Mouse (Mus musculus): Measurements from ENCODE around the gene Sde2. TPM values are rescaled to one million over a fixed set of nuclear protein-coding genes. Genes with fewer than 3 reads are reported as not detected.

The Sde2 gene
- polyA plus RNA-seq, 1 experiment, result 6.5 TPM

DNA sequence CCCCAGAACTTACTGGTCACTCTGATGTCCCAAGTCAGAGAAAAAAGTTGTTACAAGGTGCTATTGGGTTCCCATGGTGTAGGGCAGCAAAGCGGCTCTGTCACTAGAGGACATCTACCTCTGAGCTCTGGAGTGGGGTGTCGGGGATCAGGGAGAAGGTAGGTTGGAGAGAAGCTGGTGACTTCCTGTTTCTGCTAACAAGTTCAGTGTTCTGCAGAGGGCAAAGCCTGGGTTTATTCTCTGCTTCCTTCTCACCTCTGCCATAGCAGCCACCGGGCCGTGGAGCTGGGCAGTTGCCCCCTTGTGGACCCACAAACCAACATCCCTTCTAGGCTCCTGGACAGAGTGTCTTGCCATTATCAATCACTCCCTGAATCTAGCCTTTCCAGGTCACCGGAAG, 61.9 kb downstream of the Sde2 start:
- no peak for DNase-seq (ENCODE audit: low read depth, low spot score)
- 91% methylated on average over 5 of the region's 5 CpGs for WGBS

DNA sequence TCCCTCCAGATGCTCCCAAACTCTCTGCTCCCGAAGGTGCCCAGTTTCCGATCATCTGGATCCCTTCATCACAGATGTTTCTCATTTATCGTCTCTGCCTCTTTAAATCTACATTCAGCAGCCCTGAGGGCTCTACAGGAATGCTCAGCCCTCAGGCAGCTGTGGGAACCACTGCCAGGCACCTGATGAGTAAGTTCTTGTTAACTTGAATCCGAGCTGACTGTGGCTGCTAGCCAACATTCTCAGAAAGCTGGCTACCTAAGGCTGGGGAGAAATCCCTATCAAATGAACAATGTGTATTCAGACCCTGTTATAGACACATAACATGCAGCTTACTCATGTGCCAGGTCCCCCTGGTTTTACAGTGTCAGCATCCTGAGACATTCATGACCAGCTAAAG, 62.9 kb downstream of the Sde2 start:
- WGBS, result 43% methylated on average over 4 of the region's 4 CpGs

DNA sequence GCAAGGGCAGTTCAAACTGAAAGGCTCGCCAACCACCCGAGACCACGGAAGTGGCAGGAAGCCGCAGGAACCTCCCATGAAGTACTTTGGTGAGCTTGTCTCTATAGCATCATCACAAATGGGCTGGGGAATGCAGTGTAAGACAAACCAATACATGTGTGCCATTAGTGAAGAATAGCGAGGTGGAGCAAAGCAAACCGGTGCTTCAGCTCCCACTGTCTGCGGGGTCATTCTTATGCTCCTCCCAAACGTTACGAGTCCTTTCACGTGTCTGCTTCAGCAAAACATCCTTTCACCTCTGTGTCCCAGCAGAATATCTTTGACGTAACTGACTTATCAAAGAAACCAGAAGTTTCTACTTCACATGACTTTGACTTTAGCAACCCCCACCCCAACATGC, 65.5 kb downstream of the Sde2 start:
- no peak for DNase-seq (ENCODE audit: low read depth, low spot score)
- WGBS, result 89% methylated on average over 11 of the region's 11 CpGs

More for the DNA sequence above, 62.9 kb downstream of the Sde2 start:
- no peak for DNase-seq (ENCODE audit: low read depth, low spot score)

DNA sequence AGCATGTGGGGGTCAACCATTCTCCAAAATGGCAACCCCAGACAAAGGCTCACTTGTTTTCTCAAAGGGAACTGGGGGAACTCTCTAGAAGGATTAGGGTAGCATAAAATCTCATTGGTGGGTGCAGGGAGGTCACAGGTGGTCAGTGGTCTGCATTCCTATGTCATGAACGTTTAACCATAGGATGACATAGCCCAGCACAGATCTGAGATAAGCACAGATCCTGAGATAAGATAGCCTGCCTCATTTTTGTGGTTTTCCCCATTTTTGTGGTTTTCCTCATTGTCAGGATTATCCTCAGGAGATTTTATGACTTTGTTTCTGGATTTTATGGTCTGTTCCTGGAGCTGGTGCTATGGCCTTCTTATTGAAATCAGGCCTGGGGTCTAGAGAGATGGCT, 66.1 kb downstream of the Sde2 start:
- 18% methylated on average over 1 of the region's 1 CpGs for WGBS

More for the DNA sequence above, 66.1 kb downstream of the Sde2 start:
- no peak for DNase-seq (ENCODE audit: low read depth, low spot score)

Other genes with a start within 250 kb of the Sde2 start
- gene Lin9, start 210.0 kb upstream of the Sde2 start, polyA plus RNA-seq (2012; rRNA removed), result 5.8 and 6.4 TPM in 2 replicates
- not detected in 2 replicates for gene Mixl1, start 154.1 kb upstream of the Sde2 start, polyA plus RNA-seq (2012; rRNA removed)
- gene Acbd3, start 125.1 kb upstream of the Sde2 start, polyA plus RNA-seq (2012; rRNA removed), result 12.0 and 14.6 TPM in 2 replicates
- gene H3f3a, start 37.2 kb upstream of the Sde2 start, polyA plus RNA-seq (2012; rRNA removed), result 392 and 459 TPM in 2 replicates
- gene Lefty2, start 42.0 kb downstream of the Sde2 start, polyA plus RNA-seq (2012; rRNA removed), result not detected in 2 replicates
- gene Pycr2, start 53.2 kb downstream of the Sde2 start, polyA plus RNA-seq (2012; rRNA removed), result 31.1 and 35.0 TPM in 2 replicates
- gene Lefty1, start 83.9 kb downstream of the Sde2 start, polyA plus RNA-seq (2012; rRNA removed), result 4.6 and 7.0 TPM in 2 replicates
- gene Tmem63a, start 91.2 kb downstream of the Sde2 start, polyA plus RNA-seq (2012; rRNA removed), result 35.5 and 36.9 TPM in 2 replicates
- 15.5 and 16.1 TPM in 2 replicates for gene Ephx1, start 169.8 kb downstream of the Sde2 start, polyA plus RNA-seq (2012; rRNA removed)
- not detected in 2 replicates for gene 9130409I23Rik, start 200.1 kb downstream of the Sde2 start, polyA plus RNA-seq (2012; rRNA removed)

Data from large intestine, adult 2 months (tissue).